Mouse (Mus musculus) heart, embryonic 16.5 days (tissue): ENCODE measurements around the gene Dscam. TPM values are rescaled to one million over a fixed set of nuclear protein-coding genes. Genes with fewer than 3 reads are reported as not detected.

Source experiments
- ATAC-seq: fragments of 200-750 bp; cut with Nextera tagmentation; replicated peaks from 2 replicates; pipeline ENCODE4 v1.8.0; 2017; ENCODE audit warnings: moderate number of reproducible peaks; ENCODE audit not compliant: insufficient read depth, low FRiP score; ENCODE audit errors: extremely low read depth
- H3K27ac ChIP-seq: fragments of 300-500 bp; sonication (generic); 2 replicates; pipeline ENCODE4 v1.5.1; 2014; ENCODE audit warnings: mild to moderate bottlenecking, low read length, control low read depth, moderate library complexity
- H3K27me3 ChIP-seq: fragments of 300-500 bp; sonication (generic); 2 replicates; pipeline ENCODE4 v1.6.1; 2014; ENCODE audit warnings: low read length, mixed read lengths; ENCODE audit not compliant: control insufficient read depth, insufficient read depth
- H3K36me3 ChIP-seq: fragments of 300-500 bp; sonication (generic); 2 replicates; pipeline ENCODE4 v1.6.1; 2014; ENCODE audit not compliant: control insufficient read depth, insufficient read depth
- H3K4me1 ChIP-seq: fragments of 300-500 bp; sonication (generic); 2 replicates; pipeline ENCODE4 v1.6.1; 2014; ENCODE audit warnings: low read length, mixed read lengths; ENCODE audit not compliant: control insufficient read depth, insufficient read depth
- H3K4me2 ChIP-seq: fragments of 300-500 bp; sonication (generic); 2 replicates; pipeline ENCODE4 v1.6.1; 2014; ENCODE audit warnings: low read depth, mild to moderate bottlenecking, control low read depth, low read length
- H3K4me3 ChIP-seq: fragments of 300-500 bp; sonication (generic); 2 replicates; pipeline ENCODE4 v1.5.1; 2014; ENCODE audit warnings: mild to moderate bottlenecking, control low read depth, low read length
- H3K9ac ChIP-seq: fragments of 300-500 bp; sonication (generic); 2 replicates; pipeline ENCODE4 v1.6.1; 2014; ENCODE audit warnings: low read length, control low read depth
- H3K9me3 ChIP-seq: fragments of 300-500 bp; sonication (generic); replicated peaks from 2 replicates; pipeline ENCODE4 v1.6.1; 2016; ENCODE audit warnings: low read length; ENCODE audit not compliant: control insufficient read depth
- WGBS: fragments of 180-500 bp; shearing (Covaris S2); extraction: QIAGEN DNeasy Blood & Tissue Kit; methylation state at CpG from one replicate; pipeline ENCODE4 v1.1.7; 2014; 5-methylcytosine and 5-hydroxymethylcytosine counted together
- polyA plus RNA-seq: library from polyadenylated mRNA; unstranded; fragments of >200 nt; fragmentation: Nextera tagmentation; extraction: Ambion mirVana; gene quantifications from 2 replicates; pipeline ENCODE4 v1.2.1, GENCODE M21; 2015

Dscam gene
- polyA plus RNA-seq, 1 experiment from 2014 or later, result not detected

GRCm38 (mm10) chr16:96552680-96553079 is 617.9 kb downstream of the Dscam start:
- WGBS, result 80% methylated on average over 2 of the region's 2 CpGs
- no peak overlapping the region for H3K9ac ChIP-seq
- H3K9me3 ChIP-seq, result no peaks in the 10 kb centered on the region
- no peak overlapping the region for H3K4me2 ChIP-seq
- H3K27ac ChIP-seq, result no peak overlapping the region
- no peak for ATAC-seq
- H3K4me1 ChIP-seq, result no peaks in the 10 kb centered on the region
- H3K36me3 ChIP-seq, result no peaks in the 10 kb centered on the region
- H3K4me3 ChIP-seq, result no peak overlapping the region
- no peaks in the 10 kb centered on the region for H3K27me3 ChIP-seq

DNA sequence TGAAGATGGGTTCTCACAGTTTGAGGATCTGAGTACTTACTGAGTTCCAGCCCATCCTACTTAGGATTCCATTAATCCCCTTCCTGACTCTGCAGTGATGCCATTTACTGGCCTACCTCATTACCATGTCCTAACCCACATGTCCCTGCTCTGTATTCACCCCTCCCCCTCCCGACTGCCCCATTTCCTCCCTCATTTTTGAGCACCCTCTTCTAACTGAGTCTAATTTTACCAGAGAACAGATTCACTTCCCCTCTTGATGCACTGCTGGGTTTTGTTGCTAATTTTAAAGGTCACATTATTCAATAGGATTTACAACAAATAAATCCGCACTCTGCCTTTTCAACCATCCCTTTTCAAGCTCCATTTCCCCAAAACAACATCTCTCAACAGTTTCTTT is 629.5 kb downstream of the Dscam start:
- H3K36me3 ChIP-seq, result no peaks in the 10 kb centered on the region
- no peak overlapping the region for H3K9ac ChIP-seq
- no peak overlapping the region for H3K27ac ChIP-seq
- 60% methylated on average over 2 of the region's 2 CpGs for WGBS
- no peak for ATAC-seq
- H3K4me1 ChIP-seq, result no peaks in the 10 kb centered on the region
- no peak overlapping the region for H3K4me2 ChIP-seq
- peaks cover 3% of the 10 kb centered on the region; the same call in 1 of the 2 replicates for H3K27me3 ChIP-seq
- H3K4me3 ChIP-seq, result no peak overlapping the region
- H3K9me3 ChIP-seq, result no peaks in the 10 kb centered on the region

Other genes starting within 250 kb of the Dscam start
- gene Bace2, start 186.0 kb upstream of the Dscam start, polyA plus RNA-seq, result 43.9 and 48.2 TPM in 2 replicates